In genomic region chr2:132103265-132103664, GRCm38 (mm10) we compare ENCODE assay signal across 8 mouse cellular contexts. TPM values are rescaled to one million over a fixed set of nuclear protein-coding genes. Genes with fewer than 3 reads are reported as not detected.
DNase-seq lines count a peak whose midpoint lies in the region; ATAC-seq and TF ChIP-seq lines count a peak whose summit lies in the region.

No protein-coding gene starts in this region.

- H3K27me3 ChIP-seq in heart, adult 2 months (ENCODE audit: control insufficient read depth, insufficient read depth, low read length): no peaks in the 10 kb centered on the region
- H3K27me3 ChIP-seq in intestine, embryonic 15.5 days (replicated peaks): no peaks in the 10 kb centered on the region

- H3K27ac ChIP-seq in heart, adult 2 months: peak overlapping the region; percentile 50
- H3K27ac ChIP-seq in intestine, embryonic 15.5 days: no peak overlapping the region

- H3K36me3 ChIP-seq in heart, adult 2 months (ENCODE audit: control insufficient read depth, insufficient read depth, low read length): peaks cover 7% of the 10 kb centered on the region
- H3K36me3 ChIP-seq in intestine, embryonic 15.5 days: 0 out of 2 replicates have a peak, but pooled peaks cover 4% of the 10 kb centered on the region

- no peak overlapping the region for H3K9ac ChIP-seq in heart, adult 2 months (ENCODE audit: low read depth, low read length)
- no peak overlapping the region for H3K9ac ChIP-seq in intestine, embryonic 15.5 days

- no peak overlapping the region for H3K4me2 ChIP-seq in intestine, embryonic 15.5 days (replicated peaks)

- WGBS in heart, adult 2 months: 24% methylated on average over 8 of the region's 8 CpGs
- 14% methylated on average over 8 of the region's 8 CpGs for WGBS in intestine, embryonic 15.5 days

- no peak for DNase-seq in heart, adult 2 months
- no peak for DNase-seq in heart, postnatal 25 days (ENCODE audit: low spot score)
- peak; percentile 52 for DNase-seq in adrenal gland, postnatal 14 days
- peak; percentile 14 for DNase-seq in lung, postnatal 10 days
- no peak for DNase-seq in urinary bladder, postnatal 14 days (ENCODE audit: low spot score)
- DNase-seq in layer of hippocampus, adult 18-20 months (ENCODE audit: low spot score in 2 of 2): no peak
- no peak for DNase-seq in cerebellum, postnatal 10 days

- 0 out of 2 replicates have a peak, but pooled peaks have one; percentile 55 for ATAC-seq in intestine, embryonic 15.5 days

- TF ChIP-seq CTCF in heart, adult 2 months (IDR thresholded peaks at IDR 0.05): no peak

- no peaks in the 10 kb centered on the region for H3K9me3 ChIP-seq in intestine, embryonic 15.5 days

- no peak overlapping the region for H3K4me3 ChIP-seq in heart, adult 2 months
- H3K4me3 ChIP-seq in intestine, embryonic 15.5 days (replicated peaks): no peak overlapping the region

- peaks cover 24% of the 10 kb centered on the region for H3K4me1 ChIP-seq in heart, adult 2 months (ENCODE audit: control insufficient read depth, insufficient read depth, low read length)
- H3K4me1 ChIP-seq in intestine, embryonic 15.5 days (replicated peaks): peaks cover 5% of the 10 kb centered on the region; the same call in 1 of the 2 replicates

- TF ChIP-seq EP300 in heart, adult 2 months (IDR thresholded peaks at IDR 0.05; ENCODE audit: insufficient read depth, low read depth, low read length): no peak

- intact Hi-C loops in heart, adult 2 months (cut with DNase I): no loop called here
- intact Hi-C loops in heart, postnatal 25 days (cut with DNase I): no loop called here

- TF ChIP-seq POLR2A in heart, adult 2 months (IDR thresholded peaks at IDR 0.05; ENCODE audit: insufficient read depth, low read depth, low read length): no peak

- H3K79me2 ChIP-seq in heart, adult 2 months (replicated peaks; ENCODE audit: control insufficient read depth, insufficient read depth, low read length): 0 out of 2 replicates have a peak, but pooled peaks cover 3% of the 10 kb centered on the region

RNA-seq across cellular contexts. Expression of gene Slc23a2, which starts 41.6 kb away (rescaled TPM):
- 10 to 100 TPM; 11.8 to 15.6 TPM for total RNA-seq in heart, adult 2 months (2021)
- polyA plus RNA-seq in heart, adult 2 months (2012; rRNA removed): 11.2 and 19.3 TPM in 2 replicates
- 10 to 100 TPM; 13.5 to 14.5 TPM for total RNA-seq in heart, postnatal 25 days (2021)
- 82.8 and 109 TPM in 2 replicates for total RNA-seq in adrenal gland, postnatal 14 days (2021)
- polyA plus RNA-seq in intestine, embryonic 15.5 days (2015; fragmentation: Nextera tagmentation; extraction: Ambion mirVana): 12.8 and 13.0 TPM in 2 replicates
- total RNA-seq in layer of hippocampus, adult 18-20 months (2021): 100 to 1,000 TPM in 1 of 2 experiments, 10 to 100 TPM in 1; 96.8 to 103 TPM

Comparison
In these comparisons a context has a peak if more than half of its experiments do, and no peak if none do; other contexts are left out.
1. DNase-seq: peak in adrenal gland, postnatal 14 days (single experiment) and lung, postnatal 10 days (single experiment); none in heart, adult 2 months (0 of 2), heart, postnatal 25 days (single experiment), urinary bladder, postnatal 14 days (single experiment), layer of hippocampus, adult 18-20 months (0 of 2) and cerebellum, postnatal 10 days (0 of 2).